Mouse (Mus musculus) heart, adult 2 months (tissue): ENCODE results near the gene Thap12. TPM values are rescaled to one million over a fixed set of nuclear protein-coding genes. Genes with fewer than 3 reads are reported as not detected.

Experiments
- DNase-seq, 2 experiments: peaks; one replicate each; pipeline ENCODE4 v3.0.0; 2021
- H3K27ac ChIP-seq: fragments of 200-600 bp; 2 replicates; pipeline ENCODE4 v1.8.1; 2022
- H3K27me3 ChIP-seq: fragments of 200-500 bp; 2 replicates; pipeline ENCODE4 v1.6.1; 2012; ENCODE audit warnings: mild to moderate bottlenecking, low read length, inconsistent platforms, mixed read lengths; ENCODE audit not compliant: control insufficient read depth, insufficient read depth
- H3K36me3 ChIP-seq: fragments of 200-500 bp; 2 replicates; pipeline ENCODE4 v1.6.1; 2012; ENCODE audit warnings: low read length, inconsistent platforms; ENCODE audit not compliant: control insufficient read depth, insufficient read depth
- H3K4me1 ChIP-seq: fragments of 200-500 bp; 2 replicates; pipeline ENCODE4 v1.6.1; 2011; ENCODE audit warnings: low read length; ENCODE audit not compliant: control insufficient read depth, insufficient read depth
- H3K4me3 ChIP-seq: fragments of 200-600 bp; 2 replicates; pipeline ENCODE4 v1.8.1; 2022
- H3K79me2 ChIP-seq: fragments of 200-500 bp; replicated peaks from 2 replicates; pipeline ENCODE4 v1.6.1; 2012; ENCODE audit warnings: mild to moderate bottlenecking, inconsistent platforms, low read length, moderate library complexity, mixed read lengths; ENCODE audit not compliant: control insufficient read depth, insufficient read depth
- H3K9ac ChIP-seq: fragments of 200-500 bp; 2 replicates; pipeline ENCODE4 v1.6.1; 2012; ENCODE audit warnings: low read depth, mild to moderate bottlenecking, control low read depth, inconsistent platforms, low read length, mixed read lengths
- CTCF ChIP-seq: fragments of 200-600 bp; IDR thresholded peaks from 2 replicates; pipeline ENCODE4 v1.8.1; 2022; ENCODE audit warnings: antibody characterized with exemption, mild to moderate bottlenecking, moderate library complexity
- EP300 ChIP-seq: fragments of 200-500 bp; IDR thresholded peaks from 2 replicates; pipeline ENCODE4 v1.6.1; 2011; ENCODE audit warnings: low read depth, low read length, control low read depth; ENCODE audit not compliant: insufficient read depth
- POLR2A ChIP-seq: fragments of 200-500 bp; IDR thresholded peaks from 2 replicates; pipeline ENCODE4 v1.6.1; 2011; ENCODE audit warnings: mild to moderate bottlenecking, low read depth, low read length, control low read depth; ENCODE audit not compliant: insufficient read depth
- WGBS: fragments of 180-500 bp; shearing (Covaris S2); methylation state at CpG from one replicate; pipeline ENCODE4 v1.1.7; 2018; 5-methylcytosine and 5-hydroxymethylcytosine counted together
- intact Hi-C: fragments of 180-260 bp; cut with DNase I; formaldehyde crosslinking; loops from one replicate; pipeline ENCODE4 v1.15.1; 2025
- polyA plus RNA-seq: library from polyadenylated mRNA; depleted of rRNA; stranded (reverse); fragments of >200 nt; gene quantifications from 2 replicates; pipeline ENCODE4 v1.2.3, GENCODE M21; 2012; rRNA removed
- total RNA-seq, 2 experiments: library from RNA; stranded (reverse); gene quantifications; 2 replicates each; pipeline ENCODE4 v1.2.3; 2021

Gene Thap12
- total and polyA plus RNA-seq, 3 experiments = 18.0 to 80.7 (median 71.5) TPM

- H3K4me1 ChIP-seq = no peaks in the 10 kb centered on the region; the same call in 1 of the 2 replicates
- TF ChIP-seq EP300 (0 out of 2 replicates have a peak, but pooled peaks have one; percentile 48), POLR2A (no peak), CTCF (peak; percentile 47)
- peak overlapping the region; percentile 28; the same call in 1 of the 2 replicates for H3K27ac ChIP-seq
- WGBS = 50% methylated on average over 8 of the region's 8 CpGs
- no peaks in the 10 kb centered on the region for H3K79me2 ChIP-seq
- H3K36me3 ChIP-seq = no peaks in the 10 kb centered on the region
- H3K9ac ChIP-seq = no peak overlapping the region
- H3K27me3 ChIP-seq = no peaks in the 10 kb centered on the region
- intact Hi-C loops = no loop called here
- peak; percentile 56 to 76 for DNase-seq
- no peak overlapping the region for H3K4me3 ChIP-seq
Observed at GRCm38 (mm10) chr7:98752680-98753079, 49.8 kb downstream of the Thap12 start.

GRCm38 (mm10) chr7:98756050-98756449, 53.1 kb downstream of the Thap12 start:
- no peak for DNase-seq
- WGBS = 86% methylated on average over 11 of the region's 11 CpGs
- Histone ChIP-seq H3K27me3 (no peaks in the 10 kb centered on the region), H3K36me3 (no peaks in the 10 kb centered on the region), H3K4me3 (no peak overlapping the region), H3K4me1 (no peaks in the 10 kb centered on the region; the same call in 1 of the 2 replicates), H3K79me2 (no peaks in the 10 kb centered on the region), H3K9ac (no peak overlapping the region), H3K27ac (no peak overlapping the region)
- TF ChIP-seq EP300 (no peak), CTCF (no peak), POLR2A (no peak)
- intact Hi-C loops = no loop called here

GRCm38 (mm10) chr7:98756556-98756955, 53.7 kb downstream of the Thap12 start:
- Histone ChIP-seq H3K9ac (no peak overlapping the region), H3K79me2 (no peaks in the 10 kb centered on the region), H3K4me1 (no peaks in the 10 kb centered on the region; the same call in 1 of the 2 replicates), H3K36me3 (no peaks in the 10 kb centered on the region), H3K4me3 (no peak overlapping the region), H3K27me3 (no peaks in the 10 kb centered on the region), H3K27ac (no peak overlapping the region)
- WGBS = 61% methylated on average over 8 of the region's 8 CpGs
- DNase-seq = peak; percentile 26 to 42
- intact Hi-C loops = no loop called here
- no peak for TF ChIP-seq EP300
- no peak for TF ChIP-seq POLR2A
- no peak for TF ChIP-seq CTCF

- Histone ChIP-seq H3K36me3 (no peaks in the 10 kb centered on the region), H3K27me3 (no peaks in the 10 kb centered on the region), H3K4me1 (no peaks in the 10 kb centered on the region), H3K27ac (no peak overlapping the region), H3K4me3 (no peak overlapping the region), H3K79me2 (no peaks in the 10 kb centered on the region), H3K9ac (no peak overlapping the region)
- DNase-seq = no peak
- intact Hi-C loops = no loop called here
- TF ChIP-seq CTCF (no peak), POLR2A (no peak), EP300 (no peak)
- 67% methylated on average over 5 of the region's 5 CpGs for WGBS
Observed at GRCm38 (mm10) chr7:98760126-98760525, 57.2 kb downstream of the Thap12 start.

GRCm38 (mm10) chr7:98763911-98764310, 61.0 kb downstream of the Thap12 start:
- Histone ChIP-seq H3K79me2 (no peaks in the 10 kb centered on the region), H3K9ac (no peak overlapping the region), H3K4me1 (no peaks in the 10 kb centered on the region), H3K27me3 (no peaks in the 10 kb centered on the region), H3K36me3 (no peaks in the 10 kb centered on the region), H3K4me3 (no peak overlapping the region), H3K27ac (no peak overlapping the region)
- intact Hi-C loops = no loop called here
- 89% methylated on average over 10 of the region's 10 CpGs for WGBS
- no peak for DNase-seq
- TF ChIP-seq POLR2A (no peak), CTCF (no peak), EP300 (no peak)

DNA sequence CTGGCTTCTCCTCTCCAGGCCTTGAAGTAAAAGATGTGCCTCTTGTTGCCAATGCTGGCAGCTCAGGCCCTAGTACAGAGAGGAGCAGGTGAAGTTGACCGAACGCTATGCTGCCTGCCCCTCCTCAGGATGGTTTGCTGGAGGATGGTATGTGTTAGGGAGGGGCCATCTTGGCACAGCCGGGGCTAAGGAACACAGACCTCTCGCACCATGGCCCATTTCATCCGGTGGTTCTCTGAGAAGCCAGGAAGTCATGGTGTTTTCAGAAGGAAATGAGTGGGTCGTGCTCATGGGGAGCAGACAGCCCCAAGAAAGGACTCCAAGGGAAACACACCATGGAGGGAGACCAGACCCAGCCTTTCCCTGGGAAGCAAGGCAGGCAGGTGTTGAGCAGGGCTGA, 64.4 kb downstream of the Thap12 start:
- no peak overlapping the region for H3K27ac ChIP-seq

More for the DNA sequence above, 64.4 kb downstream of the Thap12 start:
- Histone ChIP-seq H3K4me1 (peaks cover 2% of the 10 kb centered on the region; the same call in 1 of the 2 replicates), H3K36me3 (no peaks in the 10 kb centered on the region), H3K27me3 (no peaks in the 10 kb centered on the region), H3K79me2 (no peaks in the 10 kb centered on the region), H3K9ac (no peak overlapping the region), H3K4me3 (no peak overlapping the region)
- intact Hi-C loops = no loop called here
- TF ChIP-seq EP300 (no peak), CTCF (no peak), POLR2A (no peak)
- 41% methylated on average over 6 of the region's 6 CpGs for WGBS
- DNase-seq = no peak

Other genes with a start within 250 kb of the Thap12 start
- gene Lrrc32, start 213.8 kb upstream of the Thap12 start, total RNA-seq = 10 to 100 TPM; 13.6 to 13.7 TPM
- gene Lrrc32, start 213.8 kb upstream of the Thap12 start, polyA plus RNA-seq = 14.5 and 21.9 TPM in 2 replicates
- 10 to 100 TPM; 24.0 to 25.6 TPM for gene Emsy, start 46.3 kb upstream of the Thap12 start, total RNA-seq
- 19.6 and 27.7 TPM in 2 replicates for gene Emsy, start 46.3 kb upstream of the Thap12 start, polyA plus RNA-seq
- 1 to 10 TPM; 4.8 to 7.3 TPM for gene Wnt11, start 132.0 kb downstream of the Thap12 start, total RNA-seq
- 6.2 and 9.0 TPM in 2 replicates for gene Wnt11, start 132.0 kb downstream of the Thap12 start, polyA plus RNA-seq